Mouse (Mus musculus) embryonic facial prominence, embryonic 11.5 days (tissue): ENCODE data around the gene Wdfy2. TPM values are rescaled to one million over a fixed set of nuclear protein-coding genes. Genes with fewer than 3 reads are reported as not detected.

ENCODE experiments used
- ATAC-seq: fragments of 200-750 bp; cut with Nextera tagmentation; replicated peaks from 2 replicates; pipeline ENCODE4 v1.8.0; 2017; ENCODE audit warnings: low read depth; ENCODE audit not compliant: insufficient number of reproducible peaks, low FRiP score, low TSS enrichment
- DNase-seq: peaks from one replicate; pipeline ENCODE4 v3.0.0-alpha.2; 2015; ENCODE audit warnings: low spot score
- H3K27ac ChIP-seq: fragments of 300-500 bp; sonication (generic); replicated peaks from 2 replicates; pipeline ENCODE4 v1.5.1; 2014; ENCODE audit warnings: mild to moderate bottlenecking, low read depth, low read length, control low read depth
- H3K27me3 ChIP-seq: fragments of 300-500 bp; sonication (generic); 2 replicates; pipeline ENCODE4 v1.6.1; 2014; ENCODE audit warnings: mild to moderate bottlenecking, low read length, moderate library complexity, mixed read lengths; ENCODE audit not compliant: control insufficient read depth, insufficient read depth
- H3K36me3 ChIP-seq: fragments of 300-500 bp; sonication (generic); replicated peaks from 2 replicates; pipeline ENCODE4 v1.6.1; 2014; ENCODE audit warnings: low read depth, mild to moderate bottlenecking, low read length, moderate library complexity, mixed read lengths; ENCODE audit not compliant: control insufficient read depth, insufficient read depth
- H3K4me1 ChIP-seq: fragments of 300-500 bp; sonication (generic); 2 replicates; pipeline ENCODE4 v1.6.1; 2014; ENCODE audit warnings: low read length, mixed read lengths; ENCODE audit not compliant: control insufficient read depth, insufficient read depth
- H3K4me2 ChIP-seq: fragments of 300-500 bp; sonication (generic); 2 replicates; pipeline ENCODE4 v1.6.1; 2014; ENCODE audit warnings: low read depth, mild to moderate bottlenecking, control low read depth, low read length, moderate library complexity
- H3K4me3 ChIP-seq: fragments of 300-500 bp; sonication (generic); 2 replicates; pipeline ENCODE4 v1.5.1; 2014; ENCODE audit warnings: low read depth, low read length, control low read depth
- H3K9ac ChIP-seq: fragments of 300-500 bp; sonication (generic); replicated peaks from 2 replicates; pipeline ENCODE4 v1.6.1; 2014; ENCODE audit warnings: mild to moderate bottlenecking, control low read depth, low read length
- H3K9me3 ChIP-seq: fragments of 300-500 bp; sonication (generic); replicated peaks from 2 replicates; pipeline ENCODE4 v1.6.1; 2016; ENCODE audit warnings: mild to moderate bottlenecking, low read length, inconsistent platforms, mixed read lengths; ENCODE audit not compliant: control insufficient read depth
- WGBS: fragments of 180-500 bp; shearing (Covaris S2); extraction: QIAGEN DNeasy Blood & Tissue Kit; methylation state at CpG from one replicate; pipeline ENCODE4 v1.1.7; 2014; 5-methylcytosine and 5-hydroxymethylcytosine counted together
- microRNA-seq: library from miRNA; unstranded; fragments of <30 nt; microRNA quantifications from one replicate; pipeline ENCODE4, GENCODE M21; 2016; ENCODE audit warnings: borderline number of aligned reads
- polyA plus RNA-seq: library from polyadenylated mRNA; unstranded; fragments of >200 nt; fragmentation: Nextera tagmentation; extraction: Ambion mirVana; gene quantifications from 2 replicates; pipeline ENCODE4 v1.2.1, GENCODE M21; 2014

Gene Wdfy2
- polyA plus RNA-seq, 1 experiment from 2014 or later, result 13.3 TPM

- Histone ChIP-seq H3K4me1 (no peaks in the 10 kb centered on the region), H3K36me3 (no peaks in the 10 kb centered on the region), H3K27ac (no peak overlapping the region), H3K9me3 (no peaks in the 10 kb centered on the region), H3K4me2 (no peak overlapping the region), H3K27me3 (no peaks in the 10 kb centered on the region), H3K4me3 (no peak overlapping the region), H3K9ac (no peak overlapping the region)
- 67% methylated on average over 7 of the region's 7 CpGs for WGBS
- no peak for ATAC-seq
- no peak for DNase-seq
Observed at GRCm38 (mm10) chr14:62991849-62992510, 154.5 kb downstream of the Wdfy2 start.

- H3K27ac ChIP-seq, result no peak within 1 kb of the TSS
- H3K9me3 ChIP-seq, result no peaks in the 10 kb centered on the region
- no peaks in the 10 kb centered on the region for H3K4me1 ChIP-seq
- ATAC-seq (no peak), DNase-seq (no peak)
- H3K4me2 ChIP-seq, result no peak within 1 kb of the TSS
- H3K27me3 ChIP-seq, result no peaks in the 10 kb centered on the region
- no peak within 1 kb of the TSS for H3K9ac ChIP-seq
- no peaks in the 10 kb centered on the region for H3K36me3 ChIP-seq
- H3K4me3 ChIP-seq, result no peak within 1 kb of the TSS
- WGBS, result 86% methylated on average over 8 of the region's 8 CpGs
Observed at GRCm38 (mm10) chr14:62997777-62998176, 160.3 kb downstream of the Wdfy2 start, which contains the start of gene Defb47. Gene Defb47, plus strand, starts transcription at chr14:62998077.

GRCm38 (mm10) chr14:62998977-62999376 lies 161.5 kb downstream of the Wdfy2 start:
- no peak for DNase-seq
- no peaks in the 10 kb centered on the region for H3K4me1 ChIP-seq
- no peak overlapping the region for H3K4me2 ChIP-seq
- no peak overlapping the region for H3K4me3 ChIP-seq
- no peaks in the 10 kb centered on the region for H3K27me3 ChIP-seq
- H3K27ac ChIP-seq, result no peak overlapping the region
- no peak overlapping the region for H3K9ac ChIP-seq
- no peaks in the 10 kb centered on the region for H3K36me3 ChIP-seq
- 93% methylated on average over 4 of the region's 4 CpGs for WGBS
- ATAC-seq, result no peak
- no peaks in the 10 kb centered on the region for H3K9me3 ChIP-seq

GRCm38 (mm10) chr14:63002588-63002987 lies 165.1 kb downstream of the Wdfy2 start:
- WGBS, result 78% methylated on average over 2 of the region's 2 CpGs

More at GRCm38 (mm10) chr14:63002588-63002987, 165.1 kb downstream of the Wdfy2 start:
- no peaks in the 10 kb centered on the region for H3K36me3 ChIP-seq
- H3K27me3 ChIP-seq, result no peaks in the 10 kb centered on the region
- H3K4me2 ChIP-seq, result no peak overlapping the region
- H3K4me1 ChIP-seq, result no peaks in the 10 kb centered on the region
- ATAC-seq (no peak), DNase-seq (no peak)
- no peak overlapping the region for H3K9ac ChIP-seq
- H3K27ac ChIP-seq, result no peak overlapping the region
- no peak overlapping the region for H3K4me3 ChIP-seq
- no peaks in the 10 kb centered on the region for H3K9me3 ChIP-seq

Small RNA genes lying within 50 kb of the gene (microRNA-seq; reads per million reads assigned to microRNA genes)
- gene Mir6541 (not detected), gene Mir8098 (4.2 reads per million)

Other genes with a start within 250 kb of the Wdfy2 start
- not detected in 2 replicates for gene Serpine3, start 174.0 kb upstream of the Wdfy2 start, polyA plus RNA-seq
- gene Ints6, start 76.5 kb upstream of the Wdfy2 start, polyA plus RNA-seq, result 24.2 and 26.9 TPM in 2 replicates
- not detected in 2 replicates for gene Defb48, start 146.8 kb downstream of the Wdfy2 start, polyA plus RNA-seq
- gene Defb47, start 160.4 kb downstream of the Wdfy2 start, polyA plus RNA-seq, result not detected in 2 replicates
- gene Defb43, start 174.1 kb downstream of the Wdfy2 start, polyA plus RNA-seq, result not detected in 2 replicates
- not detected in 2 replicates for gene Defb42, start 209.3 kb downstream of the Wdfy2 start, polyA plus RNA-seq
- not detected in 2 replicates for gene Defb30, start 212.3 kb downstream of the Wdfy2 start, polyA plus RNA-seq